Mouse (Mus musculus) left cerebral cortex, postnatal 14 days (tissue): ENCODE data around the gene Gm2016. TPM values are rescaled to one million over a fixed set of nuclear protein-coding genes. Genes with fewer than 3 reads are reported as not detected.
"Not testable (repeated sequence)": the region's sequence is repeated elsewhere in the genome, so short reads cannot be mapped to it uniquely, and the experiment has no call there.

Experiments
- DNase-seq, 2 experiments: peaks; one replicate each; pipeline ENCODE4 v3.0.0; 2021 to 2022; ENCODE audit warnings: low spot score in 2 of 2, mixed read lengths in 1 of 2
- intact Hi-C: fragments of 180-260 bp; cut with DNase I; formaldehyde crosslinking; loops from one replicate; pipeline ENCODE4 v1.15.1; 2025
- long read RNA-seq, 2 experiments: library from polyadenylated mRNA; stranded (forward); transcript quantifications; one replicate each; pipeline ENCODE4 v2.0.0; 2021
- total RNA-seq, 2 experiments: library from RNA; stranded (reverse); gene quantifications; 2 replicates each; pipeline ENCODE4 v1.2.3; 2021

Gene Gm2016
- total RNA-seq = not detected
- long read RNA-seq, experiment 1 = 0 reads
- long read RNA-seq, experiment 2 = 0 reads

- DNase-seq, intact Hi-C loops: not testable (repeated sequence)
Measured at GRCm38 (mm10) chr12:87873772-87874171, at the start of gene Gm2016. Gene Gm2016 (plus strand): TSS chr12:87874072.

GRCm38 (mm10) chr12:87842239-87842638 lies 31.6 kb upstream of the Gm2016 start, which contains the start of gene Gm2001:
Gene Gm2001 (minus strand): TSS chr12:87842339.
- intact Hi-C loops, DNase-seq: not testable (repeated sequence)

GRCm38 (mm10) chr12:87850657-87851056 lies 23.2 kb upstream of the Gm2016 start:
- intact Hi-C loops, DNase-seq: not testable (repeated sequence)

- DNase-seq, intact Hi-C loops: not testable (repeated sequence)
Measured at GRCm38 (mm10) chr12:87856067-87856466, 17.8 kb upstream of the Gm2016 start.

- intact Hi-C loops, DNase-seq: not testable (repeated sequence)
Measured at GRCm38 (mm10) chr12:87861740-87862692, 11.9 kb upstream of the Gm2016 start.

GRCm38 (mm10) chr12:87863638-87864037 lies 10.2 kb upstream of the Gm2016 start:
- DNase-seq, intact Hi-C loops: not testable (repeated sequence)

GRCm38 (mm10) chr12:87864048-87864447 lies 9.8 kb upstream of the Gm2016 start:
- DNase-seq, intact Hi-C loops: not testable (repeated sequence)

GRCm38 (mm10) chr12:87895070-87895469 lies 21.2 kb downstream of the Gm2016 start, which contains the start of gene Gm2022:
Gene Gm2022 (plus strand): TSS chr12:87895370.
- DNase-seq, intact Hi-C loops: not testable (repeated sequence)

GRCm38 (mm10) chr12:87919721-87920120 lies 45.8 kb downstream of the Gm2016 start, which contains the start of gene Gm2035:
Gene Gm2035 (minus strand): TSS chr12:87919857.
- DNase-seq, intact Hi-C loops: not testable (repeated sequence)

Other genes starting within 250 kb of the Gm2016 start
- gene Gm16381, start 229.5 kb upstream of the Gm2016 start, total RNA-seq = not detected
- not detected for gene Gm21319, start 98.3 kb upstream of the Gm2016 start, total RNA-seq
- gene Gm21936, start 78.6 kb upstream of the Gm2016 start, total RNA-seq = not detected
- gene BB287469, start 57.5 kb upstream of the Gm2016 start, total RNA-seq = not detected
- gene Gm2001, start 31.7 kb upstream of the Gm2016 start, total RNA-seq = not detected
- gene Gm2022, start 21.3 kb downstream of the Gm2016 start, total RNA-seq = not detected
- not detected for gene Gm2035, start 45.8 kb downstream of the Gm2016 start, total RNA-seq
- gene Gm2042, start 80.0 kb downstream of the Gm2016 start, total RNA-seq = not detected
- gene Gm2075, start 137.8 kb downstream of the Gm2016 start, total RNA-seq = not detected
- gene Gm6803, start 144.7 kb downstream of the Gm2016 start, total RNA-seq = not detected
- not detected for gene Gm2056, start 152.9 kb downstream of the Gm2016 start, total RNA-seq
- not detected for gene Gm16368, start 209.6 kb downstream of the Gm2016 start, total RNA-seq